Mouse (Mus musculus) thymus, postnatal 4 days (tissue): Measurements from ENCODE around the gene Wfdc16.
"Not testable (repeated sequence)": the region's sequence is repeated elsewhere in the genome, so short reads cannot be mapped to it uniquely, and the experiment has no call there.

Experiments used
- DNase-seq: peaks from one replicate; pipeline ENCODE4 v3.0.0; 2021

Wfdc16 gene

DNA sequence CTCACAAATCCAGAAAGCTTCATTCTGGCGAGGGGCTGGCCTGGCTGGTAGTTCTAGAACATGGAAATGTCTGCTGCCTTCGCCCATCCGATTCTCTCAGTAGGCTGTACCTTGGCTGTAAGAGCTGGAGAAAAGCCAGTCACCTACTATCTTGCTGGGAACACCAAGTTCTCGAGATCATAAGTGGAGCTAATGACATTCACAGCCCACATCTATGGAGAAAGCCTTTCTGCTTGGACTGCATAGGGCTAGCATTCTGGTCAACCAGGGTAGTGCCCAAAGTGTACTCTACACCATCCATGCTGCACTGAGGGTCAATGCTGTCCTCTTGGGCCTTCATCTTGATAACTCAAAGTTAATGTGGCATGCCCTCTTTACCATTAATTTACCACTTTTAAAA, 45.1 kb downstream of the Wfdc16 start, which contains the start of gene Eppin:
Eppin (minus strand) TSS at position 101 of the 400 bp plus-strand sequence.
- no peak for DNase-seq

- DNase-seq, result no peak
Observed at GRCm38 (mm10) chr2:164592014-164592413, 46.6 kb downstream of the Wfdc16 start.

GRCm38 (mm10) chr2:164585025-164585725, 53.4 kb downstream of the Wfdc16 start, which contains the start of gene Wfdc6a:
Gene Wfdc6a (minus strand): TSS chr2:164585447.
- DNase-seq, result not testable (repeated sequence)
